Mouse (Mus musculus) liver, embryonic 14.5 days (tissue): Measurements from ENCODE around the gene Ak8. TPM values are rescaled to one million over a fixed set of nuclear protein-coding genes. Genes with fewer than 3 reads are reported as not detected.

Source experiments
- ATAC-seq: fragments of 200-750 bp; cut with Nextera tagmentation; 2 replicates; pipeline ENCODE4 v1.8.0; 2017; ENCODE audit warnings: moderate number of reproducible peaks, mild to moderate bottlenecking, moderate library complexity; ENCODE audit not compliant: insufficient read depth
- DNase-seq, 3 experiments: peaks; one replicate each; pipeline ENCODE4 v3.0.0-alpha.2; 2012 to 2013; ENCODE audit warnings: low read depth in 3 of 3, low spot score in 3 of 3
- H3K27ac ChIP-seq: fragments of 300-500 bp; sonication (generic); 2 replicates; pipeline ENCODE4 v1.5.1; 2014; ENCODE audit warnings: moderate library complexity, mild to moderate bottlenecking, control low read depth, inconsistent platforms
- H3K27me3 ChIP-seq: fragments of 300-500 bp; sonication (generic); 2 replicates; pipeline ENCODE4 v1.6.1; 2014; ENCODE audit warnings: mild to moderate bottlenecking, low read length, moderate library complexity; ENCODE audit not compliant: control insufficient read depth, insufficient read depth
- H3K36me3 ChIP-seq: fragments of 300-500 bp; sonication (generic); replicated peaks from 2 replicates; pipeline ENCODE4 v1.6.1; 2014; ENCODE audit warnings: low read depth; ENCODE audit not compliant: control insufficient read depth, insufficient read depth
- H3K4me1 ChIP-seq, 2 experiments: fragments of 200-500 bp in 1 of 2; fragments of 300-500 bp in 1 of 2; sonication (generic) in 1 of 2; replicated peaks; 2 replicates each; pipeline ENCODE4 v1.6.1; 2012 to 2014; ENCODE audit warnings: antibody characterized with exemption in 1 of 2, inconsistent platforms in 1 of 2, low read length in 1 of 2; ENCODE audit not compliant: control insufficient read depth in 2 of 2, insufficient read depth in 2 of 2
- H3K4me2 ChIP-seq: fragments of 300-500 bp; sonication (generic); 2 replicates; pipeline ENCODE4 v1.6.1; 2014; ENCODE audit warnings: low read depth, mild to moderate bottlenecking, control low read depth, moderate library complexity
- H3K4me3 ChIP-seq, 2 experiments: fragments of 200-500 bp in 1 of 2; fragments of 300-500 bp in 1 of 2; sonication (generic) in 1 of 2; 2 replicates each; pipeline ENCODE4 v1.5.1; 2012 to 2014; ENCODE audit warnings: low read depth in 2 of 2, low read length in 2 of 2, mild to moderate bottlenecking in 2 of 2, control low read depth in 1 of 2, inconsistent platforms in 1 of 2, moderate library complexity in 1 of 2; ENCODE audit not compliant: insufficient read depth in 1 of 2
- H3K9ac ChIP-seq: fragments of 300-500 bp; sonication (generic); replicated peaks from 2 replicates; pipeline ENCODE4 v1.6.1; 2014; ENCODE audit warnings: mild to moderate bottlenecking, control low read depth, moderate library complexity
- H3K9me3 ChIP-seq: fragments of 300-500 bp; sonication (generic); 2 replicates; pipeline ENCODE4 v1.6.1; 2016; ENCODE audit warnings: low read length, mixed read lengths; ENCODE audit not compliant: control insufficient read depth
- CTCF ChIP-seq: IDR thresholded peaks from 2 replicates; pipeline ENCODE4 v1.5.1; 2016; ENCODE audit warnings: antibody characterized with exemption, low read depth, control low read depth
- EP300 ChIP-seq: IDR thresholded peaks from 2 replicates; pipeline ENCODE4 v1.6.1; 2016; ENCODE audit warnings: antibody characterized with exemption, low read depth
- WGBS: fragments of 180-500 bp; shearing (Covaris S2); extraction: QIAGEN DNeasy Blood & Tissue Kit; methylation state at CpG from one replicate; pipeline ENCODE4 v1.1.7; 2014; ENCODE audit not compliant: insufficient replicate concordance; 5-methylcytosine and 5-hydroxymethylcytosine counted together
- polyA plus RNA-seq, 2 experiments: library from polyadenylated mRNA; depleted of rRNA in 1 of 2; stranded (reverse) in 1 of 2; unstranded in 1 of 2; fragments of >200 nt; fragmentation: Nextera tagmentation in 1 of 2; extraction: Ambion mirVana in 1 of 2; gene quantifications; 2 replicates each; pipeline versions ENCODE4 v1.2.1 to v1.2.3; 2012 to 2014

The Ak8 gene
- polyA plus RNA-seq, 2 experiments = 0.18 to 0.24 TPM

GRCm38 (mm10) chr2:28723912-28724311 lies 23.9 kb downstream of the Ak8 start:
- DNase-seq = no peak
- Histone ChIP-seq H3K27ac (no peak overlapping the region), H3K9ac (no peak overlapping the region), H3K9me3 (no peaks in the 10 kb centered on the region), H3K4me2 (no peak overlapping the region), H3K4me1 (no peaks in the 10 kb centered on the region; a peak in 1 of 4 replicates), H3K4me3 (no peak overlapping the region), H3K36me3 (no peaks in the 10 kb centered on the region), H3K27me3 (no peaks in the 10 kb centered on the region)
- TF ChIP-seq CTCF (no peak), EP300 (no peak)
- ATAC-seq = no peak
- WGBS = 46% methylated on average over 9 of the region's 9 CpGs

- H3K4me2 ChIP-seq = no peak overlapping the region
- H3K36me3 ChIP-seq = no peaks in the 10 kb centered on the region
- no peak overlapping the region for H3K4me3 ChIP-seq
- 54% methylated on average over 16 of the region's 16 CpGs for WGBS
- no peak for ATAC-seq
- H3K27ac ChIP-seq = no peak overlapping the region
- H3K9ac ChIP-seq = no peak overlapping the region
- no peaks in the 10 kb centered on the region for H3K27me3 ChIP-seq
- no peak for TF ChIP-seq CTCF
- no peak for TF ChIP-seq EP300
- DNase-seq = no peak
- no peaks in the 10 kb centered on the region for H3K9me3 ChIP-seq
- no peaks in the 10 kb centered on the region; a peak in 1 of 4 replicates for H3K4me1 ChIP-seq
These were observed 27.9 kb downstream of the Ak8 start for GRCm38 (mm10) chr2:28727786-28728404.

- Histone ChIP-seq H3K27me3 (no peaks in the 10 kb centered on the region), H3K9me3 (no peaks in the 10 kb centered on the region), H3K9ac (no peak overlapping the region), H3K27ac (no peak overlapping the region), H3K4me1 (no peaks in the 10 kb centered on the region; a peak in 1 of 4 replicates), H3K4me2 (no peak overlapping the region), H3K36me3 (no peaks in the 10 kb centered on the region), H3K4me3 (no peak overlapping the region)
- no peak for ATAC-seq
- TF ChIP-seq CTCF (no peak), EP300 (no peak)
- DNase-seq = no peak
These were observed 30.7 kb downstream of the Ak8 start for GRCm38 (mm10) chr2:28730676-28731075.

DNA sequence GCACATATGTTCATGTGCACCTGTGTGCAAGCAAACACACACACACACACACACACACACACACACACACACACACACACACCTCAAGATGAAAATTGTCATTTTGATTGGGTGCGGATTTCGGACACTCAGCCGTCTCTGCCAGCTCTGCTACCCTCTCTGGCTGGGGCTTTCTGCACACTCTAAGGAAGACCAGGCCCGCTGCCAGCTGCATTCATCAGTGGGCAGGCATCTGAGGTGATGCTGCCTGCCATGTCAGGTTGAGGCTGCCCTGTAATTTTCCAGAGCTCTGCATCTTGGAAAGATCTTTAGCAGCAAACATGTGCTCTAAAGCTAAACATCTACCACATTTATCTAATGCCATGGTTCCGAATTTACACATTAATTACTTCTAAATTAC lies 37.1 kb downstream of the Ak8 start:
- H3K27me3 ChIP-seq = no peaks in the 10 kb centered on the region
- no peak overlapping the region for H3K4me3 ChIP-seq
- H3K9ac ChIP-seq = no peak overlapping the region
- no peaks in the 10 kb centered on the region for H3K36me3 ChIP-seq
- no peak for TF ChIP-seq EP300
- TF ChIP-seq CTCF = no peak
- H3K9me3 ChIP-seq = no peaks in the 10 kb centered on the region
- no peak overlapping the region for H3K4me2 ChIP-seq
- no peaks in the 10 kb centered on the region for H3K4me1 ChIP-seq
- no peak for DNase-seq
- ATAC-seq = no peak
- no peak overlapping the region for H3K27ac ChIP-seq
- 72% methylated on average over 5 of the region's 5 CpGs for WGBS

DNA sequence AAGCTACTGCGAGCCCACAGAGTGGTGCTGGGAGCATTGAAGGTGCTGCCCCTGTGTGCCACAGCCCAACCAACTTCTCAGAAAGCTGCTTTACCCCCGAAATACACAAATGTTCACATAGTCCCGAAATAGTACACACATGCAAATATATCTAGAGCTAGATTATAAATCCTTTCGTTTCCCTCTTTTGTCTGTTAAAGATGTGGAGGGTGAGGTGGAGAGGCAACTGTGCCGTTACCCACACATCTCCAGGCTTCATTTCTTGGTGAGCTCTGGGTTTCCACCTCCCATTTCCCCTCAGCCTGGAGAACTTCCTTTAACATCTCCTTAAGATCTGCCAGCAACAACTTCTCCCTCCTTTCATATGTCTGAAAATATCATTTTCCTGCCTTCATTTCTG lies 40.2 kb downstream of the Ak8 start:
- Histone ChIP-seq H3K9me3 (no peaks in the 10 kb centered on the region), H3K27ac (no peak overlapping the region), H3K27me3 (no peaks in the 10 kb centered on the region), H3K4me1 (no peaks in the 10 kb centered on the region), H3K9ac (no peak overlapping the region), H3K36me3 (no peaks in the 10 kb centered on the region), H3K4me2 (no peak overlapping the region), H3K4me3 (no peak overlapping the region)
- 61% methylated on average over 5 of the region's 5 CpGs for WGBS
- TF ChIP-seq CTCF (no peak), EP300 (no peak)
- ATAC-seq (no peak), DNase-seq (no peak)
